Mouse (Mus musculus): Measurements from ENCODE around the gene Mtx1. TPM values are rescaled to one million over a fixed set of nuclear protein-coding genes. Genes with fewer than 3 reads are reported as not detected.

Gene Mtx1
- polyA plus RNA-seq, 1 experiment from 2014 or later: 167 TPM

DNA sequence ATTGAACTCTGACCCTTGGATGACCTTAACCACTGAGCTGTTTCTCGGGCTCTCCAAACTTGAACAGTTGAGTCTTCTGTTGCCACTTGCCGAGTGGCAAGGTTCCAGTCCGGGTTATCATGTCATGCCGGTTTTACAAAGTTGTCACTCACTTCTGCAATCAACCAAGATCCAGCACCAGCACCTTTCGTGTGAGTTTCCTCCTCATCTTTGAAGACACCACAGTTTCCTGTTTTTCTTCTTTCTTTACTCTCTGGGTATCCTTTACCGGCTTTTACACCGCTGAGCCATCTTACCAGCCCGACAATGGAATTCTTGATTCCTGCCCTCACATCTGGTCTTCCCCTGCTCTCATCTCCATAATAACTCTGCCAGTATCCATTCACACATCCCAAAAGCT lies 36.5 kb downstream of the Mtx1 start:
- no peak overlapping the region for H3K9ac ChIP-seq
- 16% methylated on average over 8 of the region's 8 CpGs for WGBS (ENCODE audit: insufficient replicate concordance)
- no peak for ATAC-seq
- H3K4me1 ChIP-seq: peaks cover 43% of the 10 kb centered on the region
- H3K4me3 ChIP-seq: no peak overlapping the region
- H3K36me3 ChIP-seq: peaks cover 9% of the 10 kb centered on the region
- H3K27ac ChIP-seq: no peak overlapping the region
- no peak overlapping the region for H3K4me2 ChIP-seq
- H3K9me3 ChIP-seq (replicated peaks): no peaks in the 10 kb centered on the region
- H3K27me3 ChIP-seq (replicated peaks): peaks cover 10% of the 10 kb centered on the region; the same call in 1 of the 2 replicates

DNA sequence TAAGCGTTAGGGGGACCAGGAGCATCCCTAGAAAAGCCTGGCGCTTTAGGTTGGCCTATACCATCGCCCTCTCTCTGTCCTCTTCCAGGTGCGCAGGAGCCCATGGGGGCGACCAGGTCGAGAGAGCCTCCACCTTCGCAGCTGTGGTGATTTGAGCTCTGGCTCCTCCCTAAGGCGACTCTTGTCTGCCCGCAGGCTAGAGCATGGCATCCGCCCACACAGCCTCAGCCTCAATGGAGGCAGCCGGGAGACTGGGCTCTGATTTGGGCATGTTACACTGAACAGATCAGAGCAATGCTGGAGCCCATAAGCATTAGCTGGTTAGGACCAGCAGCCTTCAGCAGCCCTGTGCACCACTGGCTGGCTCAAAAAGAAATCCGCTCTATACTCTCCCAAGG lies 38.4 kb downstream of the Mtx1 start:
- H3K4me3 ChIP-seq: no peak overlapping the region
- WGBS (ENCODE audit: insufficient replicate concordance): 69% methylated on average over 12 of the region's 12 CpGs
- no peak overlapping the region for H3K27ac ChIP-seq
- H3K4me1 ChIP-seq: peaks cover 51% of the 10 kb centered on the region
- peaks cover 9% of the 10 kb centered on the region for H3K36me3 ChIP-seq
- no peak overlapping the region for H3K9ac ChIP-seq
- no peak for ATAC-seq
- no peak overlapping the region for H3K4me2 ChIP-seq
- H3K9me3 ChIP-seq (replicated peaks): no peaks in the 10 kb centered on the region
- peaks cover 10% of the 10 kb centered on the region; the same call in 1 of the 2 replicates for H3K27me3 ChIP-seq (replicated peaks)

DNA sequence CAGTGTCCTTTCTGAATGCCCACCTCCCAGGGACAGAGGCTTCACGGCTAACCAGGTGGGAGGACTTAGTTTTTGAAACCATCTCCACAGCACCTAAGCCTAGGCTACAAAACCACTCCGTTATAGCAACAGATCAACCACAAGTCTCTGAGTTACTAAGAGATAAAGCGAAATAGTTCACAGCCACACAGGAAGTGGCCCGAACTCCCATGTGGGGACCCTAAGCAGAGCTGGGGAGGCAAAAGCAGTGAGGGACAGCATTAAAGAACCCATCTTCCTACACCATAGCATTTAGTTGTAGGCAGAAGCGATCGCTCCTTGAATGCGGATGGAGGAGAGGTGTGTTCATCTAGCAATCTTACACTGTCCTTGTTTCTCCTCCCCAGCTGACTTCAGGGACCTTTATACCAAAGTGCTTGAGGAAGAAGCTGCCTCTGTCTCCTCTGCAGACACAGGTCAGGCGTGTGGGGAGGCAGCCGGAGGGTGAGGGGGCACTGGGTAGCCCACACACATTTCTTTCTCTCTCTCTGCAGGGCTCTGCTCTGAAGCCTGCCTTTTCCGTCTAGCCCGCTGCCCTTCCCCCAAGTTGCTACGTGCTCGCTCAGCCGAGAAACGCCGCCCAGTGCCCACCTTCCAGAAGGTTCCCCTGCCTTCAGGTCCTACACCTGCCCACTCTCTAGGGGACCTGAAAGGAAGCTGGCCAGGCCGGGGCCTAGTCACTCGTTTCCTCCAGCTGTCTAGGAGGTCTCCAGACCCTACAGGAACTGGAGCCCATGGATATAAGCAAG lies 39.0 kb downstream of the Mtx1 start:
- Histone ChIP-seq H3K4me2 (no peak overlapping the region), H3K4me3 (no peak overlapping the region), H3K36me3 (peaks cover 9% of the 10 kb centered on the region), H3K27ac (no peak overlapping the region), H3K9ac (no peak overlapping the region), H3K4me1 (peaks cover 57% of the 10 kb centered on the region), H3K9me3 (replicated peaks) (no peaks in the 10 kb centered on the region), H3K27me3 (replicated peaks) (peaks cover 10% of the 10 kb centered on the region; the same call in 1 of the 2 replicates)
- ATAC-seq: no peak
- 55% methylated on average over 18 of the region's 18 CpGs for WGBS (ENCODE audit: insufficient replicate concordance)

DNA sequence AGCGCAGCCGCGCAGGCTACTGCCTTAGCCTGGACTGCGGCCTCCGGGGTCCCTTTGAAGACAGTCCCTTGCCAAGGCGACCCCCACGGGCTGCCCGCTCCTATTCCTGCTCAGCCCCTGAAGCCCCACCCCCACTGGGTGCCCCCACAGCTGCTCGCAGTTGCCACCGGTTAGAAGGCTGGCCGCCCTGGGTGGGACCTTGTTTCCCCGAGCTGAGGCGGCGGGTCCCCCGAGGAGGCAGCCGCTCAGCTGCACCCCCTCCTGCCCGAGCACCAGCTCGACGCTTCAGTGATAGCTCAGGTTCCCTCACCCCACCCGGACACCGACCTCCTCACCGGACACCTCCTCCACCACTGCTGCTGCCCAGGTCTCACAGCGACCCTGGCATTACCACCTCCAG lies 39.7 kb downstream of the Mtx1 start:
- no peak overlapping the region for H3K4me3 ChIP-seq
- no peak overlapping the region for H3K27ac ChIP-seq
- H3K4me1 ChIP-seq: peaks cover 64% of the 10 kb centered on the region
- H3K9me3 ChIP-seq (replicated peaks): no peaks in the 10 kb centered on the region
- peaks cover 10% of the 10 kb centered on the region; the same call in 1 of the 2 replicates for H3K27me3 ChIP-seq (replicated peaks)
- WGBS (ENCODE audit: insufficient replicate concordance): 52% methylated on average over 23 of the region's 23 CpGs
- H3K9ac ChIP-seq: no peak overlapping the region
- H3K4me2 ChIP-seq: no peak overlapping the region; the same call in 1 of the 2 replicates
- peaks cover 14% of the 10 kb centered on the region for H3K36me3 ChIP-seq
- ATAC-seq: no peak

DNA sequence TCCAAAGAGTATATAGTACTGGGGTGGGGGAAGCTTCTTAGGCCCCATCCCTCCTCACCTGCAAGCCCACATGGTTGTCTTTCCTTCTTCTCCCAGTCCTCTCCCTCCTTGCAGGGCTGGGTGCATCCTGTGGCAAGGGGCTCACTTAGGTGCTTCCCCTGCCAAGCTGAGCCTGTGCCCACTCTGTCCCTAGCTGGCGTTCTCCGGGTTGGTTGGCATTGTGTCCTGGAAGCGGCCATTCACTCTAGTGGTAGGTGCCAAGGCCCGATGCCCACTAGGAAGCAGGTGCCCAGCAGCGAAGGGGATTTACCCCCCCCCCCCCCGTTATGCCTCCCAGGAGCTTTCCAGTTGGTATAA lies 43.0 kb downstream of the Mtx1 start:
- no peak for ATAC-seq
- Histone ChIP-seq H3K9ac (peak overlapping the region; percentile 69; the same call in 1 of the 2 replicates), H3K4me3 (peak overlapping the region; percentile 63), H3K27ac (no peak overlapping the region), H3K27me3 (replicated peaks) (0 out of 2 replicates have a peak, but pooled peaks cover 10% of the 10 kb centered on the region), H3K36me3 (peaks cover 47% of the 10 kb centered on the region), H3K9me3 (replicated peaks) (no peaks in the 10 kb centered on the region), H3K4me2 (peak overlapping the region; percentile 88), H3K4me1 (peaks cover 66% of the 10 kb centered on the region)
- 82% methylated on average over 6 of the region's 6 CpGs for whole genome bisulfite sequencing (ENCODE audit: insufficient replicate concordance)

DNA sequence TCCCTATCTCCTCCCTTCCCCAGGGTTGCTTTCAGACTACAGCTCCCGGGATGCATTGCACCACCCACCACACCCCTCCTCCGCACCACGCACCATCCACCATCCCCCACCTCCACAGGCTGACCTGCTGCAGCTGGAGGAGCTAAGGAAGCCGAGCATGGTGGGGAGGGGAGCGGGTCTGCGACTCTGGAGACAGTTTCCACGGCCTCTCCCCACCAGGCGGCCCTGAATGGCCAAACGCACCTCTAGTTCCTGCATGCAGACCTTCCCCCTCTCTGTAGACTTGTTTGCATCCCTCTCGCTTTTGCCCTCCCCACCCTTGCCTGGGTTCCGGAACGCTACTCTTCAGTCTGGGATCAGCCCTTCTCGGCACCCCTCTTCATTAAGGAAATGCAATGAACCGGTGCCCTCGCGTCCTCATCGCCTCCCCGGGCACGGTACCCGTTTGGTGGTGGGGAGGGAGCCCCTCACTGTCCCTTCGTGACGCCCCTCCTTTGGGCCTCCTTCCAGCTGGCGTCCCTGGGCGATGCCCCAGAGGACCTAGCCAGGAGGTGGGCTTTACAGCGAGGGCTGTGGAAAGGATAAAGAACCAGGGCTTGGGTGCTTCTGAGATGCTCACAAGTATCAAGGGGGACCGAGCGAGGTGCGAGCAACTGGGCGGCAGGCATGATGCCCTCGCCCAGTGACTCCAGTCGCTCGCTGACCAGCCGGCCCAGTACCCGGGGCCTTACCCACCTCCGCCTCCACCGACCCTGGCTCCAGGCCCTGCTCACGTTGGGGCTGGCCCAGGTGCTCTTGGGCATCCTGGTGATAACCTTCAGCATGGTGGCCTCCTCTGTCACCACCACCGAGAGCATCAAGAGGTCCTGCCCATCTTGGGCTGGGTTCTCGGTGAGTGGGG lies 43.6 kb downstream of the Mtx1 start, which contains the start of gene Fam189b:
Fam189b (plus strand) TSS at position 86 of the 901 bp plus-strand sequence.
- Histone ChIP-seq H3K9ac (peak within 1 kb of the TSS; percentile 69), H3K36me3 (peaks cover 45% of the 10 kb centered on the region), H3K4me3 (peak within 1 kb of the TSS; percentile 63), H3K27ac (peak within 1 kb of the TSS; percentile 64), H3K4me2 (peak within 1 kb of the TSS; percentile 88), H3K9me3 (replicated peaks) (no peaks in the 10 kb centered on the region), H3K27me3 (replicated peaks) (0 out of 2 replicates have a peak, but pooled peaks cover 4% of the 10 kb centered on the region), H3K4me1 (peaks cover 66% of the 10 kb centered on the region)
- WGBS (ENCODE audit: insufficient replicate concordance): 23% methylated on average over 39 of the region's 39 CpGs
- ATAC-seq: peak; percentile 88

DNA sequence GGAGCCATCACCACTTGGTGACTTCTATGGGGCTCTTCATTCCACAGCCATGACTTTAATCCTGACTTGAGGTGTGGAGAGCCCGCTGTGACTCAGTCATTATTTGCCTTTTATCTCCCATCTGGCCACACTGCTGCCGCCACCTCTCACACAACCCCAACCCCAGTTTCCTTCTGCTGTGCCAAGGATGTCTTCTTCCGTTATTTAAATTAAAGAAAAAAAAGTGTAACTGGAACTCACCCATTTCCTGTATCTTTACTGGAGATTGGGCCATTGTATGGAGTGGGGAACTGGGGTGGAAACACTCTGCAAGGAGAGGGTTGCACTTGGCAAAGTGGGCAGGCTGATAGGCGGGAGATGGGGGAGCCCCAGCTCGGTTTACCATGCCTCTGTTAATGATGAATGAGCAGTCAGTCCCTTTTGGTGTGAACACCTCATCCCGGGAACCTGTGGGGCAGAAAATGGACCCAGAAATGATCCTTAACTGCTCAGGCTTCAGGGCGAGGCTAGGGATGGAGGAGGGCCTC lies 44.3 kb downstream of the Mtx1 start:
- peak overlapping the region; percentile 88 for H3K4me2 ChIP-seq
- H3K4me3 ChIP-seq: peak overlapping the region; percentile 63
- peak overlapping the region; percentile 50; the same call in 1 of the 2 replicates for H3K27ac ChIP-seq
- no peaks in the 10 kb centered on the region for H3K27me3 ChIP-seq (replicated peaks)
- peaks cover 65% of the 10 kb centered on the region for H3K4me1 ChIP-seq
- H3K36me3 ChIP-seq: peaks cover 41% of the 10 kb centered on the region
- peak overlapping the region; percentile 27 for H3K9ac ChIP-seq
- peak; percentile 5; the same call in 1 of the 2 replicates for ATAC-seq
- no peaks in the 10 kb centered on the region for H3K9me3 ChIP-seq (replicated peaks)
- 38% methylated on average over 7 of the region's 7 CpGs for whole genome bisulfite sequencing (ENCODE audit: insufficient replicate concordance)

DNA sequence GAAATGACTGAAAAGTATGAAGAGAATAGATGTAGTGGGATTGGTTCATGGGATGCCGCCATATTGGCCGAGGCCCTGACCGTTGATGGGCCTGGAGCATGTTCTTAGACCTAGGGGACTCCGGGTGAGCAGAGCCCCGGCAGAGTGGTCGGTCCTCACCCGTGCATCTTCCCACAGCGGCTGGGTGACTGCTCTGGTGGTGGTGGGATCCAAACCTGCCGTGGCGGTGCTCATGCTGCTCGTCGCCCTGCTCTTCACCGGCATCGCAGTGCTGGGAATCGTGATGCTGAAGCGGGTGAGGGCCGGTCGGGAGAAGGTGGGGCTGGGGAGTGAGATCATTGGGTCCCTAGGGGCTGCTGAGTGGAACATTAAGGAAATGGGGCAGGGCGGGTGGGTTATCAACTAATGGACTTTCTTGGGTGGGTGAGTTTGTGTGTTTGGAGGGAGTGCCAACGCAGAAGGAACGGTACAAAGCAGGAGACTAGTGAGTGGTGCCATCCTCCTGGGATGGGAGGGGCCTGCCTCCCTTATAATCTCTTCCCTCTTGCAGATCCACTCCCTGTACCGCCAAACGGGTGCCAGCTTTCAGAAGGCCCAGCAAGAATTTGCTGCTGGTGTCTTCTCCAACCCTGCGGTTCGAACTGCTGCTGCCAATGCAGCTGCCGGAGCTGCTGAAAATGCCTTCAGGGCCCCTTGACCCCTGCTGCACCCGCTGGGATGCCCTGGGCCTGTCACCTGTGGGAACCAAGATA lies 45.0 kb downstream of the Mtx1 start:
- no peak overlapping the region for H3K4me2 ChIP-seq
- no peaks in the 10 kb centered on the region for H3K27me3 ChIP-seq (replicated peaks)
- peak overlapping the region; percentile 27; the same call in 1 of the 2 replicates for H3K9ac ChIP-seq
- no peak overlapping the region for H3K4me3 ChIP-seq
- H3K36me3 ChIP-seq: peaks cover 41% of the 10 kb centered on the region
- ATAC-seq: no peak
- no peaks in the 10 kb centered on the region for H3K9me3 ChIP-seq (replicated peaks)
- H3K4me1 ChIP-seq: peaks cover 59% of the 10 kb centered on the region
- WGBS (ENCODE audit: insufficient replicate concordance): 86% methylated on average over 27 of the region's 27 CpGs
- peak overlapping the region; percentile 50 for H3K27ac ChIP-seq

DNA sequence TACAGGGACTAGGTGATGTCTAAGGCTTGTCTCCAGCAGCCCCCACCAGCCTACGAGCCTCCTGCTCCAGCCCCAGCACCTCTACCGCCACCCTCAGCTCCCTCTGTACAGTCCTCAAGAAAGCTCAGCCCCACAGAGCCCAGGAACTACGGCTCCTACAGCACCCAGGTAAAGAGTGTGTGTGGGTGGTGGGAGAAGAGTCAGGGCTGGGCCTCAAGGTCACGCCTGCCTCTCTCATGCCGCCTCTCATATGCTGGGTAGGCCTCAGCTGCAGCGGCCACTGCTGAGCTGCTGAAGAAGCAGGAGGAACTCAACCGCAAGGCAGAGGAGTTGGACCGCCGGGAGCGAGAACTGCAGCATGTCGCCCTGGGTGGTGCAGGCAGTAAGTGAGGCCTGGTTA lies 47.8 kb downstream of the Mtx1 start:
- no peaks in the 10 kb centered on the region for H3K9me3 ChIP-seq (replicated peaks)
- peak overlapping the region; percentile 82 for H3K4me3 ChIP-seq
- H3K9ac ChIP-seq: peak overlapping the region; percentile 84

DNA sequence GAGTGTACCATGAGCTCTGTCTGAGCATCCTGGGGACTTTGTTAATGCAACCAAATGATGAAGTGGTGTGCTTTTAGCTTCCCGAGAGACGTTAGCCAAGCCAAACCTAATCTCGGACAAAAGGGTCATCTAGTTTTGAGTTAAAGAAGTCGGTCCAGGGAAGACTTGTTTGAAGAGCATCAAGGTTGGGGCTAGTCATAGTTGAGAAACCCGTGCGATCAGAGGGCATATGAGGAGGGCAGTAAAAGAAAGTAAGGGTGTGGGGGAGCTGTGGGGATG lies 48.8 kb downstream of the Mtx1 start:
- peak overlapping the region; percentile 80 for H3K27ac ChIP-seq
- ATAC-seq: no peak
- H3K9me3 ChIP-seq (replicated peaks): no peaks in the 10 kb centered on the region
- peaks cover 78% of the 10 kb centered on the region for H3K36me3 ChIP-seq
- peak overlapping the region; percentile 82 for H3K4me3 ChIP-seq
- peaks cover 37% of the 10 kb centered on the region for H3K4me1 ChIP-seq
- H3K27me3 ChIP-seq (replicated peaks): no peaks in the 10 kb centered on the region
- 6% methylated on average over 6 of the region's 6 CpGs for WGBS (ENCODE audit: insufficient replicate concordance)
- H3K9ac ChIP-seq: peak overlapping the region; percentile 84
- peak overlapping the region; percentile 89 for H3K4me2 ChIP-seq

More for the DNA sequence above, 47.8 kb downstream of the Mtx1 start:
- 79% methylated on average over 11 of the region's 11 CpGs for WGBS (ENCODE audit: insufficient replicate concordance)
- Histone ChIP-seq H3K4me1 (peaks cover 47% of the 10 kb centered on the region), H3K36me3 (peaks cover 68% of the 10 kb centered on the region), H3K27ac (0 out of 2 replicates have a peak overlapping the region, but pooled peaks have one; percentile 27), H3K27me3 (replicated peaks) (no peaks in the 10 kb centered on the region), H3K4me2 (peak overlapping the region; percentile 89)
- ATAC-seq: no peak

Measured in liver, embryonic 12.5 days (tissue).